Mouse (Mus musculus) midbrain, postnatal 0 days (tissue): Measurements from ENCODE around the gene Cnpy3. TPM values are rescaled to one million over a fixed set of nuclear protein-coding genes. Genes with fewer than 3 reads are reported as not detected.
A peak's percentile ranks its signal among the peaks of the same experiment; 100 is the strongest.

ENCODE experiments used
- ATAC-seq: fragments of 200-750 bp; cut with Nextera tagmentation; 2 replicates; pipeline ENCODE4 v1.8.0; 2017; ENCODE audit warnings: moderate number of reproducible peaks, mild to moderate bottlenecking, moderate TSS enrichment, moderate library complexity; ENCODE audit not compliant: low FRiP score
- DNase-seq: peaks from one replicate; pipeline ENCODE4 v3.0.0-alpha.2; 2015; ENCODE audit warnings: low spot score
- H3K27ac ChIP-seq: fragments of 300-500 bp; sonication (generic); 2 replicates; pipeline ENCODE4 v1.5.1; 2014; ENCODE audit warnings: low read depth, mild to moderate bottlenecking, low read length, mixed read lengths
- H3K27me3 ChIP-seq: fragments of 300-500 bp; sonication (generic); 2 replicates; pipeline ENCODE4 v1.6.1; 2014; ENCODE audit warnings: low read length, control low read depth, mixed read lengths; ENCODE audit not compliant: insufficient read depth
- H3K36me3 ChIP-seq: fragments of 300-500 bp; sonication (generic); 2 replicates; pipeline ENCODE4 v1.6.1; 2014; ENCODE audit warnings: low read length, control low read depth, mixed read lengths; ENCODE audit not compliant: insufficient read depth
- H3K4me1 ChIP-seq: fragments of 300-500 bp; sonication (generic); 2 replicates; pipeline ENCODE4 v1.6.1; 2014; ENCODE audit warnings: mild to moderate bottlenecking, control low read depth, antibody characterized with exemption, low read length, mixed read lengths; ENCODE audit not compliant: insufficient read depth
- H3K4me2 ChIP-seq: fragments of 300-500 bp; sonication (generic); 2 replicates; pipeline ENCODE4 v1.6.1; 2014; ENCODE audit warnings: low read depth, mild to moderate bottlenecking, low read length, mixed read lengths; ENCODE audit not compliant: poor library complexity, severe bottlenecking
- H3K4me3 ChIP-seq: fragments of 300-500 bp; sonication (generic); 2 replicates; pipeline ENCODE4 v1.5.1; 2014; ENCODE audit warnings: low read depth, mild to moderate bottlenecking, low read length, moderate library complexity
- H3K9ac ChIP-seq: fragments of 300-500 bp; sonication (generic); replicated peaks from 2 replicates; pipeline ENCODE4 v1.6.1; 2014; ENCODE audit warnings: mild to moderate bottlenecking, low read length, moderate library complexity, mixed read lengths; ENCODE audit not compliant: poor library complexity, severe bottlenecking
- H3K9me3 ChIP-seq: fragments of 300-500 bp; sonication (generic); 2 replicates; pipeline ENCODE4 v1.6.1; 2016; ENCODE audit warnings: low read length, control low read depth
- CTCF ChIP-seq: IDR thresholded peaks from 2 replicates; pipeline ENCODE4 v1.5.1; 2016; ENCODE audit warnings: antibody characterized with exemption, mild to moderate bottlenecking
- WGBS: fragments of 180-500 bp; shearing (Covaris S2); extraction: QIAGEN DNeasy Blood & Tissue Kit; methylation state at CpG from one replicate; pipeline ENCODE4 v1.1.7; 2014; 5-methylcytosine and 5-hydroxymethylcytosine counted together
- polyA plus RNA-seq: library from polyadenylated mRNA; unstranded; fragments of >200 nt; fragmentation: Nextera tagmentation; extraction: Ambion mirVana; gene quantifications from 2 replicates; pipeline ENCODE4 v1.2.1, GENCODE M21; 2015
- total RNA-seq: library from RNA; depleted of rRNA; stranded (reverse); fragments of >200 nt; gene quantifications from 2 replicates; pipeline ENCODE4 v1.2.3, GENCODE M21; 2014

Gene Cnpy3
- total and polyA plus RNA-seq, 2 experiments from 2014 or later, result 62.0 to 70.7 TPM

DNA sequence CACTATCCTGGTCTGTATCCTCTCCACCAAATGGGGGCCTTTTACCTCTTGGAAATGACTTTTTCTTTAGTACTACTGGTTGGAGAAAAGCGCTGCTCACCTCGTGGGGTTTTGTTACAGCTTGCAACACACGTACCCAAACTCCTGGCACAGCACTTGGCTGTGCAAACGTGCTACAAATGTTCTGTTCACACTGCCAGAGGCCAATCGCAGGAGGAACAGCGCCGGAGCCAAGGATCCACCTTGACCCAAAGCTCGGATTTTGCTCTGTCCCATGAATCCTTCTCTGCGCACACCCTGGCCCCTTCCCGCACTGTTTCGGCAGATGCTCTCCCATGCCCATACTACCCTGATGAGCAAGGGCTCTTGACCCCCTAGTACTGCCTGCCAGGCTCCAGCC, 23.5 kb downstream of the Cnpy3 start:
- H3K4me2 ChIP-seq, result peak overlapping the region; percentile 4; the same call in 1 of the 2 replicates
- TF ChIP-seq CTCF, result no peak
- no peaks in the 10 kb centered on the region for H3K4me1 ChIP-seq
- no peak overlapping the region for H3K27ac ChIP-seq
- H3K36me3 ChIP-seq, result peaks cover 10% of the 10 kb centered on the region
- ATAC-seq (no peak), DNase-seq (no peak)
- H3K9ac ChIP-seq, result 0 out of 2 replicates have a peak overlapping the region, but pooled peaks have one; percentile 13
- 51% methylated on average over 11 of the region's 11 CpGs for WGBS
- H3K4me3 ChIP-seq, result no peak overlapping the region
- no peaks in the 10 kb centered on the region for H3K27me3 ChIP-seq
- H3K9me3 ChIP-seq, result no peaks in the 10 kb centered on the region

DNA sequence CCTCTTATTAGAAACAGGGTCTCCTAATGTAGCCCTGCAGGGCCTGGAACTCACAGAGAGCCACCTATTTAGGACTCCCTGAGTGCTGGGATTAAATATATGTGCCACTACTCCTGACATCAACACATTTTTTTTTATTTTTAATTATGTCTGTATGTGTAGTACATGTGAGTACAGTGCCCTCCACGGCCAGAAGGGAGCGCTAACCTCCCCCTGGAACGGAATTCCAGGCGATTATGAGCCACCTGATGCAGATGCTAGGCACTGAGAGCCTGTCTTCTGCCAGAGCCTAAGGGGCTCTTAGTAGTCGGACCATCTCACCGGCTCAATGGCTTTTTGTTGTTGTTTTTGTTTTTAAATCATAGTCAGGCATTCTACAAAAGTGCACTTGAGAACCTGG, 24.0 kb downstream of the Cnpy3 start:
- Histone ChIP-seq H3K4me3 (no peak overlapping the region), H3K27ac (no peak overlapping the region), H3K36me3 (peaks cover 13% of the 10 kb centered on the region), H3K9me3 (no peaks in the 10 kb centered on the region), H3K27me3 (no peaks in the 10 kb centered on the region), H3K4me1 (no peaks in the 10 kb centered on the region), H3K4me2 (no peak overlapping the region), H3K9ac (no peak overlapping the region)
- WGBS, result 38% methylated on average over 6 of the region's 6 CpGs
- DNase-seq, result no peak
- TF ChIP-seq CTCF, result peak; percentile 42
- ATAC-seq, result no peak

DNA sequence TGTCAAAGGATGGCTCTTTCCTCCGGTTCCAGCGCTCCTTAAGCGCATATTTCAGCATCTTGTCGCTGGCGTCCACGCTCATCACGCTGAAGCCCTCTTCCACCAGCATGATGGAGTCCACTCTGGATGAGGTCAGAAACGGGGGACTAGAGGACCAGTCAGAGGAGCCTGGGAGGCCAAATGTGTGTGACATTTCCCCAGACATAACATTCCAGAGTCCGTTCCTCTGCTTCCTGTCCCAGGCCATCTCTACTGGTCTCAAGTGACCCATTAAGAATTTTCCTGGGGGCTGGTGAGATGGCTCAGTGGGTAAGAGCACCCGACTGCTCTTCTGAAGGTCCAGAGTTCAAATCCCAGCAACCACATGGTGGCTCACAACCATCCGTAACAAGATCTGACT, 24.7 kb downstream of the Cnpy3 start:
- no peak for DNase-seq
- Histone ChIP-seq H3K27ac (no peak overlapping the region), H3K9me3 (no peaks in the 10 kb centered on the region), H3K9ac (no peak overlapping the region), H3K27me3 (no peaks in the 10 kb centered on the region), H3K4me2 (no peak overlapping the region), H3K4me3 (no peak overlapping the region), H3K36me3 (peaks cover 13% of the 10 kb centered on the region), H3K4me1 (no peaks in the 10 kb centered on the region)
- no peak for ATAC-seq
- 91% methylated on average over 11 of the region's 11 CpGs for WGBS
- TF ChIP-seq CTCF, result no peak

DNA sequence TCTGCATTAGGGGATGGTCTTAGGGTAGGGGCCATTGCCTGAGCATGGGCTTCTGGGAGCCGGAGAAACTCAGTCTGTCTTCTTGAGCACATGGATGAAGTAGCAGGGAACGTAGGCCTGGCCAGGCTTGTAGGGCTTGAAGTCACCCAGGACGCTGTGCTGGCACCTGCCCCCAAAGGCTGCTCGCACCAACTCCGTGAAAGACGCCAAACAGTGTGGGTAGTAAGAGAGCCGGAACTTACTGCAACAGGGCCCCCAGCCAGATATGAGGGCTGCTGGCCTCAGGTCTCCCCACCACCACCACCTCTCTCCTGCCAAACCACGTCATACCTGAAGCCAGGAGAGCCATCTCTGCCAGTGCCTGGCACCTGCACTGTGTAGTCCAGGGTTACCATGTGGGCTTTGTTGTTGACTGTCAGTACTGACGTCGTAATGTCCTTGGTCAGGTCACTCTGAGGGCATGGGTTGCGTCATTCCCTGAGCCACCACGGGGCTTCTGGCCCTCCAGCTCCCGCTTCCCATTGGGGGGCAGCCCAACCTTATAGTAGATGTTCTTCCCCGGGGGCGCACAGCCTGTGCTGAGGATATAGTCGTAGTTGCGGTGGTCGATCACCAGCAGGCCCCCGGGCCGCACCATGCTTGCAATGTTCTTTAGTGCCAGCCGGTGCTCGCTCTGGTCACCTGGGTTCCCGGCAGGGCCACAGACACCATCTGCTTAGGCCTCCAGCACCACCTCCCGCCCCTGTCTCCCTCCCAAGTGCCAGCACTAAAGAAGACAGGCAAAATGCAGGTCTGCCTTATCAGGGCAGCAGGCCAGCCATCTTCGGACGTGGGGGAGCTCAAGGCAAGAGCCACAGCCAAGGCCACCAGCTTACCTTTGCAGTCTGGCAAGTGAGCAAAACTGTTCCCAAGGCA, 26.0 kb downstream of the Cnpy3 start:
- Histone ChIP-seq H3K4me1 (no peaks in the 10 kb centered on the region), H3K9me3 (no peaks in the 10 kb centered on the region), H3K27me3 (no peaks in the 10 kb centered on the region), H3K9ac (no peak overlapping the region), H3K4me3 (no peak overlapping the region), H3K27ac (no peak overlapping the region), H3K4me2 (no peak overlapping the region), H3K36me3 (peaks cover 21% of the 10 kb centered on the region)
- DNase-seq (no peak), ATAC-seq (no peak)
- 94% methylated on average over 26 of the region's 26 CpGs for WGBS
- TF ChIP-seq CTCF, result no peak

DNA sequence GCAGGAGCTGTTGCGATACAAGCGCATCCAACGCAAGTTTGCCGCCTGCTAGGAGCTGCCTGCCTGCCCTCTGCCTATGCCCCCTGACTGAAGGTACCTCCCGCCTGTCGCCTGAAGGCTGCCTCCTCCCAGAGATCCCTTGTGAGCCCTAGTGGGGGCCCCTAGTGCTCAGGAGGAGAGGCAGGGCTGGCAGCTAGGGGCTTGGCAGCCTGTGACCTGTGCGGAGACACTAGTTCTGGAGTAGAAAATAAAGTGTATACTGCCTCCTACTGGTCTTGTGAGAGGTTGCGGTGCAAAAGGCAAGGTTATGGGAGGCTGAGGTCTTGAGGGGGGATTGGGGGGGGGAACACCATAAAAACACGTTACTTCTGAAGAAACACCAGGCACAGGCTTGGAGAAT, 26.7 kb downstream of the Cnpy3 start:
- H3K36me3 ChIP-seq, result peaks cover 25% of the 10 kb centered on the region
- 52% methylated on average over 9 of the region's 9 CpGs for WGBS
- peak; percentile 65 for TF ChIP-seq CTCF
- no peak overlapping the region for H3K27ac ChIP-seq
- no peaks in the 10 kb centered on the region for H3K4me1 ChIP-seq
- no peak overlapping the region for H3K4me2 ChIP-seq
- ATAC-seq (peak; percentile 27; the same call in 1 of the 2 replicates), DNase-seq (peak; percentile 55)
- H3K4me3 ChIP-seq, result no peak overlapping the region
- no peak overlapping the region for H3K9ac ChIP-seq
- no peaks in the 10 kb centered on the region for H3K27me3 ChIP-seq
- H3K9me3 ChIP-seq, result no peaks in the 10 kb centered on the region

DNA sequence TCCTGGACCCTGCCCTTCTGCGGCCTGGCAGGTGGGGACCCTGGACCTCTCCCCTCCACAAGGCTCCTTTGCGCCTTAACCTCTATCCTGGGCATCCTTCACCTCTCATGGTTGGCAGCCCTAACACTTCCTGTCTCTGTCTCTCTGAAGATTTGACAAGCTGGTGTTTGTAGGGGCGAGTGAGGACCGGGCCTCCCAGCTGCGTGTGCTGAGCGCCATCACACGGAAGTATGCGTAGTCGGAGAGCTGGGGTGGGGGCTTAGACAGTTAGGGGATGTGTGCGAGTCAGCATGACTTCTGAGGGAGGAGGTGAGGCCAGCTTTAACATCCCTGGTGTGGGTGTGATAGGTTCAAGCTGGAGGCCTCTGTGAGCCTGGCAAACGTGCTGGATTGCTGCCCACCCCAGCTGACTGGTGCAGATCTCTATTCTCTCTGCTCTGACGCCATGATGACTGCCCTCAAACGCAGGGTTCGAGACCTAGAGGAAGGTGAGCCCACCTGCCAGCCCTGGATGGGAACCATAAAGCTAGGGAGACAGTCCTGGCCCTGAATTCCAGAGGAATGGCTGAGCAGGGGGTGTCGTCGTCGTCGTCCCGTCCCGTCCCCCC, 27.4 kb downstream of the Cnpy3 start:
- no peaks in the 10 kb centered on the region for H3K27me3 ChIP-seq
- ATAC-seq, result no peak
- no peak overlapping the region for H3K4me3 ChIP-seq
- WGBS, result 83% methylated on average over 19 of the region's 20 CpGs
- H3K27ac ChIP-seq, result no peak overlapping the region
- no peak overlapping the region for H3K4me2 ChIP-seq
- TF ChIP-seq CTCF, result no peak
- no peaks in the 10 kb centered on the region for H3K9me3 ChIP-seq
- peaks cover 26% of the 10 kb centered on the region for H3K36me3 ChIP-seq
- DNase-seq, result no peak
- H3K9ac ChIP-seq, result no peak overlapping the region
- H3K4me1 ChIP-seq, result no peaks in the 10 kb centered on the region
